Mouse (Mus musculus) brain, embryonic 18.5 days (tissue): Measurements from ENCODE around the gene Crct1.

ENCODE experiments used
- DNase-seq: peaks from one replicate; pipeline ENCODE4 v3.0.0-alpha.2; 2012; ENCODE audit warnings: low read depth, low spot score

Crct1 gene

DNA sequence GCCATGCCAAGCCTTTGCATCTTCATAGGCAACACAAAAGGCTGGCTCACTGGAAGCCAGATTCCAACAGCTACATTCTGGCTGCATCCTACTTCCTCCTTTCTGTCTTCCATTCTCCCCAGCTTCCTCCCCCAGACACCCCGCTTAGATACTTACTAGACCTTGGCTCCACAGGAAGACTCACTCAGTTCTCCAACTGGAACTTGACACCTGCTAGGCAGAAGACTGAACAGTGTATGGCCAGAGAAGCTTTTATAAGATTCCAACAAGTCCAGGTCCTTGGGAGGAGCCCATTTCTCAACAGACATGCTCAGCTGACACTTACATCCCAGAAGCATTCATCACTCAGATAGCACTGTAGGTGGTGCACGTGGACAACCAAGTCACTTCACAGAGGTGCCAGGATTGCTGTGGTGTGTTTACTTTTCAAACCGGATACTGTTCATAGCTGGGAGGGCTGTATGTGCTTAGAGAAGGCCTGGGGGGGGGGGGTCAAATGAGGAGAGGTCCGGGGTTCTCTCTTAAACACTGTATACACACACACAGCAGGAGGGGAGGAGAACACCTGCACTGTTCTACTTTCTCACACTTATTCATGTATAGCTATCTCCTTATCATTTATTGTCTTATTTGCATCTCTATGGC lies at the start of gene Crct1:
Gene Crct1, minus strand, starts transcription at position 228 of the 645 bp plus-strand sequence.
- no peak for DNase-seq

DNA sequence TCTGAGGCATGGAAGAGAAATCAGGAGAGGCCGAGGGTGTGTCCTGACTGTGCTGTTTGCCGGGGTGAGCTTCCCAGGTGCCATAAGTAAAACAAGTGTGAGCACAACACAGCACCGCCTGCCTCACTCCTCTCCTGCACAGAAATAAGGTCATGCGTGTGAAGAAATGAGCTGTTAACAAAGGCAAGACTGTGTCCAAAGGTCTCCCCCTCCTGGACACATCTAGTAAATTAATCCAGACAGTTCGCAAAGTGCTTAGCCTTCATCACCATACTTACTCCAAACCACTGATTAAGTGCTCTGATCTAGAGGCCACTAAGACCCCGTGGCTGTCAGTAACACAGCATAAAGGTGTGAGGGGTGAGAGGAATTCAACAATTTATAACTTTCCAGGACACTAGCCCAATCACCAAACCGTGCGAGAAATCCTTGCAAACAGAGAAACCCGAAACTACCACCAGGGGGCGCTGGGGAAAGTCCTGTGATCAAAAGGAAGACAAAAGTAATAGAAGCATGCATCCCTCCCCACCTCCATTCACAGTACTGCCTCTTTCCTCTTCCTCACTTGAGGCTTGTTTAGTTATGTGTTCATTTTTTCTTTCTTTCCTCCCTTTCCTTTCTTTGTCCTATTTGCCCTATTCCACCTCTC lies 37.5 kb upstream of the Crct1 start:
- no peak for DNase-seq

GRCm38 (mm10) chr3:93050182-93050581 lies 34.7 kb upstream of the Crct1 start:
- DNase-seq: no peak

- peak; percentile 50 for DNase-seq
These were observed 16.0 kb upstream of the Crct1 start for GRCm38 (mm10) chr3:93031450-93031849.

GRCm38 (mm10) chr3:93025486-93025885 lies 10.0 kb upstream of the Crct1 start:
- no peak for DNase-seq

GRCm38 (mm10) chr3:93023411-93024184 lies 8.1 kb upstream of the Crct1 start:
- DNase-seq: no peak

DNA sequence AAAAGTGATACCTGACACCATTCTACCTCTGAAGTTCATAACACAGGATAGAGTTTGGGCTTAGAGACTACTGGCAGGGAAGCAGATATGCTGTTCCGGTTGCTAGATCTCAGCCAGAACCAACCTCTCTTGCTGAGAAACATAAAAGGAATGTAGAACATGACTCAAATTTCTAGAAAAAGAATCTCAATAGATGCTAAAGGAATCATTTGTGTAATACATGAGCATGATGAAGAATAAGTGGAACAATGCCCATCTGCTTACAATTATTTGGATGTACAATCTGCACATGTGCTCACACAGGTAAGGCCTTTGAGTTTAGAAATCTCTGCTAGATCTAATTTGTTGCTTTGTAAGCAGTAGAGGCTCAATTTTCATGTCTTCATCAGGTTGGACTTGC lies 5.7 kb upstream of the Crct1 start:
- DNase-seq: no peak

GRCm38 (mm10) chr3:93018960-93019359 lies 3.5 kb upstream of the Crct1 start, which contains the start of gene Lce1m:
Gene Lce1m, minus strand, starts transcription at chr3:93019060.
- DNase-seq: no peak

DNA sequence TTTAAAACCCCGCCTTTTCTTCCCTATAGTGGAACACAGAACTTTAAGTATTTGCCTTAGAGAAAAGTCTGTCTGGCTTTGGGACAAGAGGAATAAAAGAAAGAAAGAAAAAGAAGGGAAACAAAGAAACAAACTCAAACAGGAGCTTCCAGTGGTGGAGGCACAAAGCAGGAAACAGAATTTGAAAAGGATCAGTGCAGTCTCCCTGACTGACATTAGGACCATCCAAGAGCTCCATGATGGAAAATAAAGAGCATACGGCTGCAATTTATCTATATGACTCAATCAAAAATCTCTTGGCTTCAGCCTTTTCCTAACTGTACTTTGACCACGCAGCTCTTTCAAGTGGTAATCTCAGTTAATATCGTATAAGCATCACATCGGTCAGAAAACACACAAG lies 616 bp downstream of the Crct1 start:
- DNase-seq: no peak

- peak; percentile 6 for DNase-seq
These were observed 1.1 kb downstream of the Crct1 start for GRCm38 (mm10) chr3:93014378-93014801.

DNA sequence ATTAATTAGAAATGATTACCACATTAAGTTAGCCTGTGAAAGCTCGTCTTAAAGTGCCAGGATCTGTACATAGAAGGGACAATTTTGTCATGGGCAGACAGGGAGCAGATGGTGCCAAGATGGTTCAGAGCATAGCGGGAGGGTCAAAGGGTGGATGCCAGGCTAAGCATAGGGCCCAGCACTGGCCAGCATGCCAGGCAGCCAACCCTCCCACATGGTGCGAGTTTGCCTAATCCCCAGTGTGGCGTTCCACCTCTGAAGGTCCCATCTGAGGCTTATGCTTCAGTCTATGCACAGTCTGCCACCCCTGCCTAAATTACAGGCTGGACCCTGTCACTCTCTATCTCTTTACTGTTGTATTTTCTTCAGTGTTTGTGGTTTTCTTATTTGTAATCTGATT lies 12.6 kb downstream of the Crct1 start:
- DNase-seq: no peak

DNA sequence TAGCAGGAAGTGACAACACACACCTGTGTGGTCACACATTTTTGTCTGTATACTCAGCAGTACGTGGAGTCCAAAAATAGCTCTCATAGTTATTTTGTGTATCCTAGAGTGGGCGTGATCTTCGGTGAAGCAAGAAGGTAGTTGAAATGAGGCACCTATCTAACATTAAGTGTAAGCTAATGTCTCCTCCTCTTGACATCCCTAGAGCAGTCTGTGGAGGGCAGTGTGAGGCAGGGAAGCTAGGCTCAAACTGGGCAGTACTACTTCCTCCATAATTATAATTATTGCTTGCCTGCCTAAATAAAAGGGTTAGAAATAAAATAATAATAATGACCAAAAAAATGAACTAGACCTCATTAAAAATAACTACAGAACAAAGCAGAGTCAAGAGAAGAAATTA lies 14.9 kb downstream of the Crct1 start:
- DNase-seq: no peak

DNA sequence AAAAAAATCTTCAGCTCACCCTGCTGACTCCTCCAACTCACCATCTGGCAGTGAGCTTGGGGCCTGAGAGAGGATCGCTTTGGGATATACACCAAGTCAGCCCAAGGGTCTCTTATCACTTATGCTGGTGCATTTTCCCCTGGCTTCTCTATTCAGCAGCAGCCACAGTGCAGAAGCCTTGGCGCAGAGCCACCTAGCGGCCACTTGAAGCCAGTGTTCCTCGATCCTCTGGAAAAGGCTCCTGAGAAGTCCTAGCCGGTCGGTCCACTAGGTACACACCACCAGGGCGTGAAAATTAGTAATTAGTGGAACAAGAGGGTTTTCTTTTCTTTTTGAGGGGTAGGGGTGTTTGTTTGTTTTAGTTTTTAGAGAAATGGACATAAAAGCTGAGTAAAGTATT lies 16.8 kb downstream of the Crct1 start:
- peak; percentile 6 for DNase-seq

DNA sequence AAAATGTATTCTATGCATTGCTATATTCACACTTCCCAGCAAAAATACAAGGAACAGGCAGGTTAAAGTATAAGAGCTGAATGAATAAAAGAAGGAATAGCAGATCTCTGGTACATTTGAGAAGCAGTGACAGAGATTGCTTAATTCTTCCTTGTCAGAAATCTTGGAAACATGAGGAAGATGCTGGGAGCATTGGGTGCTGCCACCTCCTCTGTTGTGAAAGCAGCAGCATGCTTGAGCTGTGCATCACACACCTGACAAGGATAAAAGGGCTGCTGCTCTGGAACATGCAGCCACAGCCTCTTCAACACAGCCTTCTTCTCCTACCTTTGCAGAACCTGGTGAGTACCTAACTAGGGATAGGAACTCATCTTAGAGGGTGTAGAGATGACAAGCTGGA lies 23.6 kb downstream of the Crct1 start, which contains the start of gene Lce3f:
Gene Lce3f, plus strand, starts transcription at position 301 of the 400 bp plus-strand sequence.
- DNase-seq: no peak

- DNase-seq: no peak
These were observed 37.0 kb downstream of the Crct1 start for GRCm38 (mm10) chr3:92978484-92978883.

DNA sequence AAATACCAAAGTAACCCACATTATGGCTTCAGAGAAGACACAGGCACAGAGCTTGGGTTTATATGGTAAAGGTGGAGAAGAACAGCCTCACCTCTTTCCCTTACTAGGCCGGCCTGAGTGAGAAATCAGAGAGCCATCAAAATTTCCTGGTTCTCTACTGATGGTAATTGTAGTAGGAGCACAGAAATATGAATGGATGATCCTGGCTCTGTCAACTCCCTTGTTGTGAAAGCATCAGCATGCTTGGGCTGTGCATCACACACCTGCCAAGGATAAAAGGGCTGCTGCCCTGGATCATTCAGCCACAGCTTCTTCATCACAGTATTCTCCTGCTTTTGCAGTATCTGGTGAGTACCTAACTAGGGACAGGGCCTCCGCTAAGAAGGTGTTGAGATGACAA lies 48.7 kb downstream of the Crct1 start, which contains the start of gene Lce3e:
Gene Lce3e, plus strand, starts transcription at position 301 of the 400 bp plus-strand sequence.
- DNase-seq: no peak
